Mouse (Mus musculus): ENCODE data around the gene Ccdc102a.

GRCm38 (mm10) chr8:94953624-94954367 is 35.9 kb upstream of the Ccdc102a start:
- no peak for TF ChIP-seq TAL1 (IDR thresholded peaks at IDR 0.05; ENCODE audit: low read length)
- TF ChIP-seq GATA1 (IDR thresholded peaks at IDR 0.05; ENCODE audit: low read length) = no peak
